Mouse (Mus musculus) ES-E14 (cell line): ENCODE measurements around the gene Ripor2.

Source experiments
- CHD2 ChIP-seq: IDR thresholded peaks from 2 replicates; pipeline ENCODE4 v1.6.1; 2014; ENCODE audit warnings: mild to moderate bottlenecking, low read depth, low read length, inconsistent platforms
- MAFK ChIP-seq: IDR thresholded peaks from 2 replicates; pipeline ENCODE4 v1.6.1; 2014; ENCODE audit warnings: mild to moderate bottlenecking, low read depth, low read length, inconsistent platforms; ENCODE audit not compliant: insufficient read depth
- ZNF384 ChIP-seq: IDR thresholded peaks from 2 replicates; pipeline ENCODE4 v1.6.1; 2012; ENCODE audit warnings: low read depth, low read length, inconsistent platforms

DNA sequence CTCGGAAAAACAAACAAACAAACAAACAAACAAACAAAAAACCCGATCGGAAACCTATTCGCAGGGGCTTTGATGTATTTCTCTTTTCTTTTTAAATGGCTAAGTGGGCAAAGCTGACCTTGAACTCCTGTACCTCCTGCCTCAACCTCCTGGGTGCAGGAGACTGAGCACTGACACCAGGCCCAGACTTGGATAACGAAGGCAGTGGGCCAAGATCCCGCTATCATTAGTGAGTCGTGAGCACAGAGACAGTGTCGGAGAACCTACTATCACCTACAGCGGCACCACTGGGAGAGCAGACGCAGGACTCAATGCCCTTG lies 179.1 kb downstream of the Ripor2 start:
- TF ChIP-seq ZNF384 = no peak
- no peak for TF ChIP-seq MAFK
- TF ChIP-seq CHD2 = no peak
